Mouse (Mus musculus): Measurements from ENCODE around the gene Gm10203. TPM values are rescaled to one million over a fixed set of nuclear protein-coding genes. Genes with fewer than 3 reads are reported as not detected.
"Not testable (repeated sequence)": the region's sequence is repeated elsewhere in the genome, so short reads cannot be mapped to it uniquely, and the experiment has no call there.

The Gm10203 gene
- total RNA-seq, 1 experiment from 2014 or later = not detected

DNA sequence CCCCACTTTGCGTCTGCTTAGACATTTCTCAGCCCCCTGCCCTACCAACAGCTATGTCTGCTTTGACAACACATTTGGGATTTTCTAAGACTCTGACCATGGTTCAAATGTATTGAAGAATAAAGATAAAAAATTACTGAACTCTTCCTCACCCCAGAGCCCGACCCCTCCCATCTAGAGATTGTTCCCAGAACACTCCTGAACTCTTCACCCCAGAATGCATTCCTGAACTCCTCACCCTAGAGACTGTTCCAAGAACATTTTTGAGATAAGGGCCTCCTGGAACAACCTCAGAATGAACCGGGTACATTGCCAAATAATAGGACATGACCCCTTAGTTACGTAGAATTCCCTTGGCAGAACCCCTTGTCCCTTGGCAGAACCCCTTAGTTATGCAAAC lies 37.1 kb downstream of the Gm10203 start:
- ATAC-seq (replicated peaks in 1 of 2; ENCODE audit: insufficient read depth in 1 of 2, low FRiP score in 2 of 2, low TSS enrichment in 1 of 2, low read depth in 1 of 2, poor library complexity in 2 of 2, severe bottlenecking in 2 of 2) = not testable (repeated sequence)

DNA sequence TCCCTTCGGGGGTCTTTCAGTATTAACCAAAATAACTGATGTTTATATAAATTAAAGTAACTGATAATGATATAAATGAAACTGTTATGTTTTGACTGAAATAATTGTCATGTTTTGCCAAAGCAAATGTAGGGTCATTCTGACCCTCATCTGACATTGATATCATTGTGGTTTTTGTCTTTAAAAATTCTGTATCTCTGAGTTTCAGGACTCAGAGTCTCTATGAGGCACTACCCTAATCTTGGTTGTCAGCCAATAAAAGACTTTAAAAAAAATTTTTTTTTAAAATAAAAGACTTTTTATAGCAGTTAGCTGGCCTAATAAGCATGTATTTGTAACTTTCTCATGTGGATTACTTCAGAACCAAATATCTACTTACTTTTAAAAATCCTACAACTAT lies 37.7 kb downstream of the Gm10203 start:
- ATAC-seq (replicated peaks in 1 of 2; ENCODE audit: insufficient read depth in 1 of 2, low FRiP score in 2 of 2, low TSS enrichment in 1 of 2, low read depth in 1 of 2, poor library complexity in 2 of 2, severe bottlenecking in 2 of 2) = no peak

DNA sequence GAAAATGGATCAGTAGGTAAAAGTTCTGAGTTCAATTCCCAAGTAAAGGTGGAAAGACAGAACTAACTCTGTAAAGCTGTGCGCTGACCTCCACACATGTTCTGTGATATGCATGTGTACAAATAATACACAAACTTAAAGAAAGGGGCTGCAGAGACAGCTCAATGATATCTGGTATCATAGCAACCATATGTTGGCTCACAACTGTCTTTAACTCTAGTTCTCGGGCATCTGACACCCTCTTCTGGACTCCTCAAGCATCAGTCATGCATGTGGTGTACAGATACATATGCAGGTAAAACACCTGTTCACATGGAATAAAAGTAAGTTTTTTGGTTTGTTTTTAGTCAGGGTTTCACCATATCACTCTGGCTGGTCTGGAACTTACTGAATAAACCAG lies 38.5 kb downstream of the Gm10203 start:
- ATAC-seq (replicated peaks in 1 of 2; ENCODE audit: insufficient read depth in 1 of 2, low FRiP score in 2 of 2, low TSS enrichment in 1 of 2, low read depth in 1 of 2, poor library complexity in 2 of 2, severe bottlenecking in 2 of 2) = no peak

DNA sequence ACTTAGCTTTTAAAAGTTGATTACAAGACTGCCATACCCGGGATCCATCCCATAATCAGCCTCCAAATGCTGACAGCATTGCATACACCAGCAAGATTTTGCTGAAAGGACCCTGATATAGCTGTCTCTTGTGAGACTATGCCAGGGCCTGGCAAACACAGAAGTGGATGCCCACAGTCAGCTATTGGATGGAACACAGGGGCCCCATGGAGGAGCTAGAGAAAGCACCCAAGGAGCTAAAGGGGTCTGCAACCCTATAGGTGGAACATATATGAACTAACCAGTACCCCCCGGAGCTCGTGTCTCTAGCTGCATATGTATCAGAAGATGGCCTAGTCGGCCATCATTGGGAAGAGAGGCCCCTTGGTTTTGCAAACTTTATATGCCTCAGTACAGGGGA lies 40.0 kb downstream of the Gm10203 start:
- ATAC-seq (replicated peaks in 1 of 2; ENCODE audit: insufficient read depth in 1 of 2, low FRiP score in 2 of 2, low TSS enrichment in 1 of 2, low read depth in 1 of 2, poor library complexity in 2 of 2, severe bottlenecking in 2 of 2) = not testable (repeated sequence)

DNA sequence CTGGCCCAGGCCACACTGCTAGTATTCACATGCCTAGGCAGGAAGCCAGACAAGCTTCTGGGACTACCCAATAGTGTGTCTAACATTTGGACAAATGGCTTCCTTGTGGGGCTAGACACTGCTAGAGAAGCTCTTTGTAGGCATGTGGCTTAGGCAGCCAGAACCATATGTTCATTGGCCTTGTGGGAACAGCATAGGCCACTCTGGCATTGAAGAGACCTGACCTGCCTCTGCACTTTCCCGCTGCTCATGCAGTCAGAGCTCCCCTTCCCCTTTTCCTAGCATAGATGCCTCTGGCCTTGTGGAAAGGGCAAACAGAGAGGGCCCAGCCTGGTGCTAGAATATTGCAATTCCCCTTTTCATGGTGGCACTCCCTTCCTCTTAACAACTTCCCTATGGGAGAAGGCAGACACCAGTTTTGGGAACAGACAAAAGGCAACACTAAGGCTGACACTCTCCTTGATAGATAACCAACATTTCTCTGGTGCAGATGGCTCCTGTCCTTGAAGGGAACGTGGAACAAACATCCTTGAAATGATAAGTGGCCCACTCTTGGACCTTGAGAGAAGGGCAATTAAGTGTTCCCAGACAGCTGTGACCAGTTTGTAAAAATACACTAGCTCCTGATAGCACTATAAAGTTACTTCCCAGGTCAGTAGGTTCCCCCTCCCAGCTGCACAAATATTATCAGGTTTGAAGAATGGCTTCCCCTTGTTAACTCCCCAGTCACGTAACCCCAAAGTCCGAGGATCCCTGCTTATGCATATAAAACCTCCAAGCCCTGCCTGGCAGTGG lies 44.1 kb downstream of the Gm10203 start:
- no peak for ATAC-seq (replicated peaks in 1 of 2; ENCODE audit: insufficient read depth in 1 of 2, low FRiP score in 2 of 2, low TSS enrichment in 1 of 2, low read depth in 1 of 2, poor library complexity in 2 of 2, severe bottlenecking in 2 of 2)

DNA sequence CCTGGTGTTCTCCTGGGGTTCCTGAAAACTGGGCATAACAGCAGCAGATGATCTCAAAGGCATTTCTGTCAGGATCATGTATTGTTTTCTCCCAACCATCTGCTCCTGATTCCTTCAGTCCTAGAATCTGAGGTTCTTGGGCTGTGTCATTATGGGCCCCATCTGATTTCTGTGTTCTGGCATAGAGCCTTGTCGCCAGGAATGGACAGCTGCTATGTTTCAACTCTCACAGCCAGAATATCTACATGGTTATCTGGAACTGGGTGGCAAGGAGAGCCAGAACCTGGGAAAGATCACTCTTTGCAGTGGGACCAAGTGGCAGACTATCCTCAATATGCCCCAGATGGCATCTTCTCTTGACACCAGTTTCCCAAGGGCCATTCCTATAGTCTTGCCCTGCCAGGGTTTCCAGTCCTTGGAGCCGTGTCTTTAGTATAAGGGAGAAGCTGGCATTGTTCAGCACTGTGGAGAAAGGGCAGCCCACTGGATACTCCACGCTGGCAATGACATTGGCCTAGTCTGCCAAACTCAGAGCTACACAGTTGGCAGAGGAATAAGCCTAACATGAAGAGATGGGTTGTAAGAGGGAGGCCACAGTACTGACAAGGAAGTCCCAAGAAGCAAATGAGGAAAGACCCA lies 45.1 kb downstream of the Gm10203 start:
- ATAC-seq (replicated peaks in 1 of 2; ENCODE audit: insufficient read depth in 1 of 2, low FRiP score in 2 of 2, low TSS enrichment in 1 of 2, low read depth in 1 of 2, poor library complexity in 2 of 2, severe bottlenecking in 2 of 2) = no peak

DNA sequence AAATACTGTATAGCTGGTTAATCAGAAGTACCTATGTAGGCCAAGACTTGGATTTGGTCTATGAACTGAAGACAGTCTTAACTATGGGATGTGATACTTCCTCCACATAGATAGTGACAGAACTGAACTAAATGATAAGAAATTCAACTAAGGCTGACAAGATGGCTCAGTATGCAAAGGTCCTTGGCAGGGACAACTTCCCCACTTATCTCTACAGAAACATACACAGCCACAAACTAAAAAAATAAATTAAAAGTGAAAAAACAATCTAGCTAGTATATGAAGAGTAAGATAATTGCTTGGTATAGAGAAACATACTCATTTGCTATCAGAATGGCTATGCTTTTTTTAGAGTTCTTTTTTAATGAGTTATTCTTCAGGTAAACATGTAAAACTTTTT lies 49.1 kb downstream of the Gm10203 start:
- peak in 1 of 2 experiments; percentile 48; a peak in 1 of 4 replicates for ATAC-seq (replicated peaks in 1 of 2; ENCODE audit: insufficient read depth in 1 of 2, low FRiP score in 2 of 2, low TSS enrichment in 1 of 2, low read depth in 1 of 2, poor library complexity in 2 of 2, severe bottlenecking in 2 of 2)

Other genes with a start within 250 kb of the Gm10203 start
- 24.8 and 42.6 TPM in 2 replicates for gene Caprin2, start 233.9 kb upstream of the Gm10203 start, total RNA-seq (2017)
- 137 and 180 TPM in 2 replicates for gene Sinhcaf, start 183.7 kb upstream of the Gm10203 start, total RNA-seq (2017)
- gene Dennd5b, start 28.5 kb upstream of the Gm10203 start, total RNA-seq (2017) = 6.6 and 7.8 TPM in 2 replicates
- 26.8 and 31.1 TPM in 2 replicates for gene Etfbkmt, start 9.7 kb downstream of the Gm10203 start, total RNA-seq (2017)
- 13.0 and 16.0 TPM in 2 replicates for gene Amn1, start 58.5 kb downstream of the Gm10203 start, total RNA-seq (2017)
- gene Resf1, start 179.2 kb downstream of the Gm10203 start, total RNA-seq (2017) = 73.6 and 78.5 TPM in 2 replicates